Mouse (Mus musculus): ENCODE data around the gene Btn2a2.

DNA sequence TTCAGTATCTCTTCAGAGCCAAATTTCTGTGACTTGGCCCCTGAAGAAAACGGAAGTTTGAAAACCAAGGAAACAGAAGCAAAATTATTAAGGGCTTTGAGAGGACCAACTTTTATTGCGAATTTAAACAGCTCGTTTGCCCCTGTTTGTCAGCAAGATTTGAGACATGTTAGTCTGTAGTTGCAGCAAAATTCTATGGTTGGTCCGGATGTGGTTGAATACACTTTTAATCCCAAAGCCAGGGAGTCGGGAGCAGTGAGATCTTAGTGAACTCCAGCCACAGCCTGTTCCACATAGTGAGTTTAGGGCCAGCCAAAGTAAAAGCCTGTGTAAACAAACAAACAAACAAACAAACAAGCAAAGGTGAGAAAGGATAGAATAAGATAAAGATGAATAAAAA is 55.5 kb downstream of the Btn2a2 start:
- TF ChIP-seq CTCF (conservative IDR thresholded peaks at IDR 0.05; ENCODE audit: low read length) (no peak), NANOG (IDR thresholded peaks at IDR 0.05; ENCODE audit: borderline replicate concordance, low read length) (no peak), POU5F1 (IDR thresholded peaks at IDR 0.05; ENCODE audit: borderline replicate concordance, low read length) (no peak)

All from E14TG2a.4 (cell line).